Mouse (Mus musculus) hindbrain, embryonic 14.5 days (tissue): ENCODE measurements at regions not wholly inside any gene's neighbourhood (a gene's known extent, or its start where the extent isn't known, plus 50 kb on each side); places are given as distances from the start of the nearest gene placed in this dataset.
"Not testable (repeated sequence)": the region's sequence is repeated elsewhere in the genome, so short reads cannot be mapped to it uniquely, and the experiment has no call there.

Source experiments
- ATAC-seq: fragments of 200-750 bp; cut with Nextera tagmentation; 2 replicates; pipeline ENCODE4 v1.8.0; 2017; ENCODE audit warnings: moderate number of reproducible peaks, mild to moderate bottlenecking, moderate TSS enrichment, moderate library complexity; ENCODE audit not compliant: low FRiP score
- DNase-seq: peaks from one replicate; pipeline ENCODE4 v3.0.0-alpha.2; 2015; ENCODE audit warnings: low spot score
- H3K27ac ChIP-seq: fragments of 300-500 bp; sonication (generic); 2 replicates; pipeline ENCODE4 v1.5.1; 2014; ENCODE audit warnings: mild to moderate bottlenecking, moderate library complexity
- H3K27me3 ChIP-seq: fragments of 300-500 bp; sonication (generic); 2 replicates; pipeline ENCODE4 v1.6.1; 2014; ENCODE audit warnings: mild to moderate bottlenecking, low read length, mixed read lengths; ENCODE audit not compliant: control insufficient read depth, insufficient read depth
- H3K36me3 ChIP-seq: fragments of 300-500 bp; sonication (generic); replicated peaks from 2 replicates; pipeline ENCODE4 v1.6.1; 2014; ENCODE audit not compliant: control insufficient read depth, insufficient read depth
- H3K4me1 ChIP-seq: fragments of 300-500 bp; sonication (generic); replicated peaks from 2 replicates; pipeline ENCODE4 v1.6.1; 2014; ENCODE audit warnings: antibody characterized with exemption, low read length, mixed read lengths; ENCODE audit not compliant: control insufficient read depth, insufficient read depth
- H3K4me2 ChIP-seq: fragments of 300-500 bp; sonication (generic); replicated peaks from 2 replicates; pipeline ENCODE4 v1.6.1; 2014; ENCODE audit warnings: mild to moderate bottlenecking, moderate library complexity
- H3K4me3 ChIP-seq: fragments of 300-500 bp; sonication (generic); replicated peaks from 2 replicates; pipeline ENCODE4 v1.5.1; 2014; ENCODE audit warnings: mild to moderate bottlenecking, low read length
- H3K9ac ChIP-seq: fragments of 300-500 bp; sonication (generic); 2 replicates; pipeline ENCODE4 v1.6.1; 2014
- H3K9me3 ChIP-seq: fragments of 300-500 bp; sonication (generic); 2 replicates; pipeline ENCODE4 v1.6.1; 2016; ENCODE audit warnings: low read length; ENCODE audit not compliant: control insufficient read depth
- WGBS: fragments of 180-500 bp; shearing (Covaris S2); extraction: QIAGEN DNeasy Blood & Tissue Kit; methylation state at CpG from one replicate; pipeline ENCODE4 v1.1.7; 2014; 5-methylcytosine and 5-hydroxymethylcytosine counted together

DNA sequence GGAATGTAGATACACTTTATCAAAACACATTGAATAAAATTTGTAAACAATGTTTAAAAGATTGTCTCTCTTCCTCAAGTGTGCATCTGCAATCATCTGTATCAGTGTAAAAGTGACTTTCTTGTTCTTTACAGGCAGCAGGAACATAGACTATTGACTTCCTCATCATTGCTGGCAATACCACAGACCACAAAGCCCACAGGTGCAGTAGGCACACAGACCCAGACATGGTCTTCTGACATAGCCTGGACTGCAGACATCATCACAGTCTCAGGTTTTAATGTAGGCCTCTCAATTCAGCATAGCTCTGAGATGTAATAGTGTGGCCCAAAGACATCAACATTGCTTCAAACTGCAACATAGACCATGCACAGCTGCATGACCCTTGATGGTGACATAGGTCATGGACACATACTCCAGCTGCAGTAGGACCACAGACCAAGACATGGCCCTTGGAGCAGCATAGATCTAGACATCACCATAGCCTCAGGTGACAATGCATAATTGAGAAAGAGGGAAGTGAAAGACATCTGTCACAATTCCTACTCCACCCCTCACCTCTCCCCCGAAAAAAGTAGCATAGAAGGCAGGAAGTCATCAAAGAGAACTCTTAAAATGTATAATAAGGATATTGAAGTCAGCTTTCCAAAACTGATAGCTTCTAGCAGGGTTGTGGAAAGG lies 74.1 kb upstream of the Speer2 start:
- 86% methylated on average over 1 of the region's 1 CpGs for WGBS
- H3K27ac ChIP-seq = no peak overlapping the region
- H3K27me3 ChIP-seq = no peaks in the 10 kb centered on the region
- no peak for ATAC-seq
- no peaks in the 10 kb centered on the region for H3K4me1 ChIP-seq
- H3K4me2 ChIP-seq = no peak overlapping the region
- H3K9ac ChIP-seq = no peak overlapping the region
- H3K9me3 ChIP-seq = no peaks in the 10 kb centered on the region
- H3K36me3 ChIP-seq = no peaks in the 10 kb centered on the region
- no peak for DNase-seq
- H3K4me3 ChIP-seq = no peak overlapping the region

DNA sequence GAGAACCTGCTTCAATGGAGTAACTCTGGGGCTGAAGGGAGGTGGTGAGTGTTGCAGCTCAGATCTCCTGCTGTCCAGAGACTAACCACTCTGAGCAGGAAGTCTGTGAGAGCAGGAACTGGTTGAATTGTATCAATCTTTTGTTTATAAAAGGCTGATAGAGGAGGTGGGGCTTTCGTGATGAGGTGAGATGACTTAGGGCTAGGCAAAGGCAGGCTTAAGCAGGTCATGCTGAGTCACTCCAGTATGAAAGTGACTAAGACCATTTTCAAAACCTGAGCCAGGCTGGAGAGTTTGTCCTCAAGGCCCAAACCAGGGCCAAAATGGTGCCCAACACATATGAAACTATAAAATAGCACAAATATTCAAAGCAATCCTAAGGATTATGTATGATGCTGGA lies 80.1 kb upstream of the Speer2 start:
- no peak for ATAC-seq
- 80% methylated on average over 1 of the region's 1 CpGs for WGBS

DNA sequence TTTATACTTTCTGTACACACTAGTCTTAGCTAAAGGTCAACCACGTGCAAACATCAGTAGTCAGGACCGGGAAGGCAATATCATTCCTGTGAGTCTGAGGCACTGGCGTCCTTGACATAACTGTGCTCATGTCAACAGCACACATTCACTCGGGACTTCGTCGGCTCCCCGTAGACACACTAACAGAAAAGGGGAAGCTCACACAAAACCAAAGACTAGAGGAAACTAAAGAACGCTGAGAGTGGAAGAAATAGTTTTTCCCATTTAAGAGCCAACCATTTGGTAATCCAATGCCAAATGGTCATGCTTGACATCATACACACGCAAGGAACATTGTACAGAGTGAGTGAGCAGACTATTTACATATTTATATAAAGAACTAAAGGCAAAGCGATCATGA lies 85.2 kb upstream of the Speer2 start:
- no peak overlapping the region for H3K9ac ChIP-seq
- WGBS = 90% methylated on average over 10 of the region's 10 CpGs

More for the DNA sequence above, 80.1 kb upstream of the Speer2 start:
- Histone ChIP-seq H3K9ac (no peak overlapping the region), H3K4me1 (no peaks in the 10 kb centered on the region), H3K27ac (no peak overlapping the region), H3K4me2 (no peak overlapping the region), H3K36me3 (no peaks in the 10 kb centered on the region), H3K4me3 (no peak overlapping the region), H3K27me3 (no peaks in the 10 kb centered on the region), H3K9me3 (no peaks in the 10 kb centered on the region)
- no peak for DNase-seq

DNA sequence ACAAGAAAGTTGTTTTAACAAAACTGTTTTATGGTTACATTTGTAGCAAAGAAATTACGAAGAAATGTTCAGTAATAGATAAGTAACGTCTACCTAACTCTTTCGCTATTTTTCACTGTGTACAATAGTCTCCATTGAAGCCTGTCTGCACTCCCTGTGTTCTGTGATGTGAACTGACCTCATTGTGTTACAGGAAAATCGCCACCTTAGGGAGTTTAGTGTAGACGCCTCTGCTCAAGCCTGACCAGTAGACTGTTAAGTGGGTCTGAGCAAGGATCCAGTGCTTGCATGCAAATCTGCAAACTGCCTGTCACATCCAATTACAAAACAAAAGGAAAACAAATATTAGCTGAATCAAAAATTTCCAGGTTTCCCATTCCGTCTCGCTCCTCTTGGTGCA lies 85.8 kb upstream of the Speer2 start:
- H3K4me2 ChIP-seq = no peak overlapping the region
- no peak overlapping the region for H3K4me3 ChIP-seq
- H3K27me3 ChIP-seq = no peaks in the 10 kb centered on the region
- no peaks in the 10 kb centered on the region for H3K4me1 ChIP-seq
- no peak overlapping the region for H3K9ac ChIP-seq
- no peaks in the 10 kb centered on the region for H3K36me3 ChIP-seq
- H3K9me3 ChIP-seq = no peaks in the 10 kb centered on the region
- no peak overlapping the region for H3K27ac ChIP-seq
- no peak for DNase-seq
- ATAC-seq = no peak
- 82% methylated on average over 7 of the region's 7 CpGs for WGBS

More for the DNA sequence above, 85.2 kb upstream of the Speer2 start:
- Histone ChIP-seq H3K4me3 (no peak overlapping the region), H3K27me3 (no peaks in the 10 kb centered on the region), H3K4me1 (no peaks in the 10 kb centered on the region), H3K36me3 (no peaks in the 10 kb centered on the region), H3K4me2 (no peak overlapping the region), H3K9me3 (no peaks in the 10 kb centered on the region), H3K27ac (no peak overlapping the region)
- no peak for DNase-seq
- no peak for ATAC-seq

DNA sequence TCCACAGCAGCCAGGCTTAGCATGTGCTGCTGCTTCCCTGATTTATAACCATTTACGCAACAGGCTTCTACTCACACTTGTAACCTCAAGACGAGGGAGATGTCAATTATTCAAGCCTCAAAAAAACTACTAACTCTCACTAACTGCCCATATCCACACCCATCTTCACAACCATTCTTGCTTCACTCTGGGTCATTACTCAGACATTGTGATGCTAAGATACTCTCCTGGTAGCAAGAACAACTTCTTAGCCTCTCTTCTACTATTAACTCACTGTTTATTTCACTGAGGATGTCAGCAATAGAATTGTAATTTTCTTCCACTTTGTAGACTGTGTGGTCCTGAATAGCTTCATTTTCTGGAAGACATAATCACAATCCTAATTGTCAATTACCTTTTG lies 88.0 kb upstream of the Speer2 start:
- Histone ChIP-seq H3K27ac (no peak overlapping the region), H3K9me3 (no peaks in the 10 kb centered on the region), H3K4me1 (no peaks in the 10 kb centered on the region), H3K4me3 (no peak overlapping the region), H3K36me3 (no peaks in the 10 kb centered on the region), H3K9ac (no peak overlapping the region), H3K4me2 (no peak overlapping the region), H3K27me3 (no peaks in the 10 kb centered on the region)
- DNase-seq (no peak), ATAC-seq (no peak)
- WGBS = 81% methylated on average over 2 of the region's 2 CpGs

DNA sequence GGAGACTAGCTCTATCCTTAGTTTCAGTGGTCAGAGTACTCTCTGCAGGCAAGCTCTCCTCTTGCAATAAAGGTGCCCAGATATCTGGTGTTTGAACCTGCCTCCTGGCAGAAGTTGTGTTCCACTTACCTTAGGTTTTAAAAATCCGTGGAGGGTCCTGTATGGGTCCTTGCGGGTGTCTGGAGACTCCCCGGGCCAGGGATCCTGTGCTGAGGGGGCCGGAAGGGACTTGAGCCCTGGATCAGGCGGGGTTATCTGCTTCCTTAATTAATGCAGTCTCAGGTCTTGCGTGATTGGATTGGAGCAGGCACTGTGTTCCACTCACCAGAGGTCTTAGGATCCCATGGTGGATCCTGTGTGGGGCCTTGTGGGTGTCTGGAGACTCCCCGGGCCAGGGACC lies 103.0 kb upstream of the Speer2 start:
- not testable (repeated sequence) for H3K9me3 ChIP-seq, H3K4me3 ChIP-seq, DNase-seq, H3K4me2 ChIP-seq, H3K9ac ChIP-seq, H3K27ac ChIP-seq, ATAC-seq, H3K4me1 ChIP-seq, H3K36me3 ChIP-seq, H3K27me3 ChIP-seq
- WGBS = 96% methylated on average over 7 of the region's 7 CpGs

DNA sequence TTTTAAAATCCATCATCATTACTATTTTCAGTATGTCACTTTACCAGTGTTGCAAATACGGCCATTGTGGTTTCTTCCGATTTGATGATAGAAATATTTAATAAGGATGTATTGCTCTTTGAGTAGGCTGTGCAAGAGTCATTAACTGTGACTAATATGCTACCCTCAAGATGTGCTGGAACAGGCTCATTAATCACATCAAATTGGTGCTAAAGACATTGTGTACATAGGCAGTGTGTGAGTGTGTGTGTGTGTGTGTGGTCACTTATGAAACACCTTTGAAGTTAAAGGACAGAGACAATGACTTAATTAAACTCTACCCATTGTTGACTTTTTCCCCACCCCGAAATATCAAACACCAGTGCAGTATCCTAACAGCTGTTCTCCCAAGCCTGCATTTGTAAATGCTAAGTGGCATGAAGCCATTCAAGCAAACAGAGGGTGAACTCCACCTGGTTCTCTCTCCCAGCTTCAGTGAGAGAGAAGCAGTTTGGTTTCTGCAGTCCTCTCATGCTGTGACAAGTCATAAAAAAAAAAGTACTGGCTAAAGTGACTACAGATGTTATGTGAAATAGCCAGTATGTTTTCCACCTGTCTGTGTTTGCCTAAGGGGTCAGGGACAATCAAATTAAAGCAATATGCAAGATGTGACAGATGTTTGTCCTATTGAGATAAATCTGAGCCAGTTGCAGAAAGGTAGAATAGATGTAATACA lies 116.4 kb upstream of the Speer2 start:
- no peaks in the 10 kb centered on the region for H3K9me3 ChIP-seq
- no peaks in the 10 kb centered on the region for H3K4me1 ChIP-seq
- no peak overlapping the region for H3K27ac ChIP-seq
- no peak overlapping the region for H3K4me3 ChIP-seq
- H3K4me2 ChIP-seq = no peak overlapping the region
- H3K27me3 ChIP-seq = no peaks in the 10 kb centered on the region
- peak; percentile 60; the same call in 1 of the 2 replicates for ATAC-seq
- DNase-seq = no peak
- H3K36me3 ChIP-seq = no peaks in the 10 kb centered on the region
- no peak overlapping the region for H3K9ac ChIP-seq
- WGBS = 53% methylated on average over 3 of the region's 3 CpGs

DNA sequence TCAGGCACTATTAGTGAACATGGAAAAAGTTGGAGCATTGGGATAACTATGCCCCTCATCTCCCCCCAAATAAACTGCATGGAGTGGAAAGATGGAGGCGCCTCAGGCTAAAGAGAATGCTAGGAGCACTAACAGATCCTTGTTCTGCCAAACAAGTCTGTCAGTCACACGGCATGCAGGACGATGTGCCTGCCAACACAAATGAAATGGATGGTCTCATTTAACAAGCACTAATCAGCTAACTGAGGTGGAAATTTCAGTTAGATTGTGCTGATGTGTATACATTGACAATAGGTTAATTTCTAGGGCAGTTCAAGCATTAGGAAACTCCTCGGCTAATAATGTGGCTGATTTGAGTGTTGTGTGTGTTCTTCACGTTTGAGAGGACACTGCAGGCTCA lies 120.8 kb upstream of the Speer2 start:
- no peak overlapping the region for H3K4me3 ChIP-seq
- H3K4me1 ChIP-seq = no peaks in the 10 kb centered on the region
- DNase-seq (no peak), ATAC-seq (no peak)
- WGBS = 42% methylated on average over 5 of the region's 5 CpGs
- no peak overlapping the region for H3K4me2 ChIP-seq
- no peak overlapping the region for H3K27ac ChIP-seq
- H3K36me3 ChIP-seq = no peaks in the 10 kb centered on the region
- no peaks in the 10 kb centered on the region for H3K27me3 ChIP-seq
- H3K9me3 ChIP-seq = no peaks in the 10 kb centered on the region
- H3K9ac ChIP-seq = no peak overlapping the region

DNA sequence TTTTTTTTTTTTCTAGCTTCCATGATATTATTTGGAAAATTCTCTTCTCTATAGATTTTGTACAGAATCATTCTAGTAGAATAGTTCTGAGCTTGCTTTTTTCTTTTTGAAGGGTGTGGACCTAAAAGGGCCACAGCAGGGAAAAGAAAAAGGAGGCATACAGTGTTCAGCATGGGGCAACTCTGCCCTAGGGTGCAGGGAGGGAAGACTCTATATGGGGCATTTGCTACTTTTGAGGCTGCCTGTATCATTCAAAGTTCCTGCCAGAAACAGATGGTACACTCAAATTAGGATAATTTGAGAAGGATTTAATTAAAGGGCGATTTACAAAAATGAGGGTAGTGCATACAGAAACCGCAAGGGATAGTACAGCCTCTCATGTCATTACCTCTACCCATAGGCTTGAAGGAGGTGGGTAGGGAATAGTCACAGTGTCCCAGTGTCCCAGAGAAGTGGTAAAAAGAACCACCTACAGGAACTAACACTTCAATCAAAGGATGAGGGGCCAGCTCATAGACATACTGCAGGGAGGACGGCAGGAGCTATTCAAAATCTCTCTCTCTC lies 128.4 kb upstream of the Speer2 start:
- H3K27me3 ChIP-seq = no peaks in the 10 kb centered on the region
- no peak overlapping the region for H3K4me3 ChIP-seq
- no peaks in the 10 kb centered on the region for H3K9me3 ChIP-seq
- H3K27ac ChIP-seq = no peak overlapping the region
- ATAC-seq = peak; percentile 82
- no peak for DNase-seq
- no peaks in the 10 kb centered on the region for H3K36me3 ChIP-seq
- H3K9ac ChIP-seq = no peak overlapping the region
- no peak overlapping the region for H3K4me2 ChIP-seq
- no peaks in the 10 kb centered on the region for H3K4me1 ChIP-seq
- 54% methylated on average over 3 of the region's 3 CpGs for WGBS
